Mouse (Mus musculus) heart, embryonic 11.5 days (tissue): ENCODE results near the gene Tpm4. TPM values are rescaled to one million over a fixed set of nuclear protein-coding genes. Genes with fewer than 3 reads are reported as not detected.
A peak's percentile ranks its signal among the peaks of the same experiment; 100 is the strongest.
"Not testable (repeated sequence)": the region's sequence is repeated elsewhere in the genome, so short reads cannot be mapped to it uniquely, and the experiment has no call there.

Experiments
- ATAC-seq: fragments of 200-750 bp; cut with Nextera tagmentation; replicated peaks from 2 replicates; pipeline ENCODE4 v1.8.0; 2017; ENCODE audit warnings: moderate library complexity; ENCODE audit not compliant: insufficient number of reproducible peaks, low FRiP score, low TSS enrichment
- H3K27ac ChIP-seq: fragments of 300-500 bp; sonication (generic); 2 replicates; pipeline ENCODE4 v1.5.1; 2014; ENCODE audit warnings: mild to moderate bottlenecking, low read depth, low read length
- H3K27me3 ChIP-seq: fragments of 300-500 bp; sonication (generic); 2 replicates; pipeline ENCODE4 v1.6.1; 2014; ENCODE audit warnings: mild to moderate bottlenecking, low read length, mixed read lengths; ENCODE audit not compliant: control insufficient read depth, insufficient read depth
- H3K36me3 ChIP-seq: fragments of 300-500 bp; sonication (generic); 2 replicates; pipeline ENCODE4 v1.6.1; 2014; ENCODE audit warnings: mild to moderate bottlenecking, low read length, moderate library complexity, mixed read lengths; ENCODE audit not compliant: control insufficient read depth, insufficient read depth
- H3K4me1 ChIP-seq: fragments of 300-500 bp; sonication (generic); 2 replicates; pipeline ENCODE4 v1.6.1; 2014; ENCODE audit warnings: low read length; ENCODE audit not compliant: control insufficient read depth, insufficient read depth
- H3K4me2 ChIP-seq: fragments of 300-500 bp; sonication (generic); 2 replicates; pipeline ENCODE4 v1.6.1; 2014; ENCODE audit warnings: mild to moderate bottlenecking, moderate library complexity
- H3K4me3 ChIP-seq: fragments of 300-500 bp; sonication (generic); 2 replicates; pipeline ENCODE4 v1.5.1; 2014; ENCODE audit warnings: low read depth, low read length
- H3K9ac ChIP-seq: fragments of 300-500 bp; sonication (generic); 2 replicates; pipeline ENCODE4 v1.6.1; 2014; ENCODE audit warnings: mild to moderate bottlenecking, low read depth, low read length, moderate library complexity
- H3K9me3 ChIP-seq: fragments of 300-500 bp; sonication (generic); replicated peaks from 2 replicates; pipeline ENCODE4 v1.6.1; 2016; ENCODE audit warnings: low read length; ENCODE audit not compliant: control insufficient read depth
- WGBS: fragments of 180-500 bp; shearing (Covaris S2); extraction: QIAGEN DNeasy Blood & Tissue Kit; methylation state at CpG from one replicate; pipeline ENCODE4 v1.1.7; 2014; ENCODE audit not compliant: insufficient replicate concordance; 5-methylcytosine and 5-hydroxymethylcytosine counted together
- polyA plus RNA-seq: library from polyadenylated mRNA; unstranded; fragments of >200 nt; fragmentation: Nextera tagmentation; extraction: Ambion mirVana; gene quantifications from 2 replicates; pipeline ENCODE4 v1.2.1, GENCODE M21; 2014

Tpm4 gene
- 405 and 429 TPM in 2 replicates for polyA plus RNA-seq

GRCm38 (mm10) chr8:72134756-72135445 is at the start of gene Tpm4:
TSS of gene Tpm4 (plus strand) at chr8:72134975.
- Histone ChIP-seq H3K27me3 (no peaks in the 10 kb centered on the region), H3K27ac (peak within 1 kb of the TSS; percentile 100), H3K4me1 (peaks cover 22% of the 10 kb centered on the region), H3K9ac (peak within 1 kb of the TSS; percentile 100), H3K36me3 (peaks cover 17% of the 10 kb centered on the region), H3K4me3 (peak within 1 kb of the TSS; percentile 91), H3K9me3 (no peaks in the 10 kb centered on the region), H3K4me2 (peak within 1 kb of the TSS; percentile 88)
- ATAC-seq: peak; percentile 85
- WGBS: 1% methylated on average over 49 of the region's 49 CpGs

- H3K27me3 ChIP-seq, H3K9me3 ChIP-seq, H3K4me1 ChIP-seq, ATAC-seq, H3K4me2 ChIP-seq, H3K9ac ChIP-seq, H3K36me3 ChIP-seq, H3K4me3 ChIP-seq, H3K27ac ChIP-seq: not testable (repeated sequence)
- WGBS: 80% methylated on average over 3 of the region's 3 CpGs
Measured at GRCm38 (mm10) chr8:72087611-72088010, 47.2 kb upstream of the Tpm4 start.

DNA sequence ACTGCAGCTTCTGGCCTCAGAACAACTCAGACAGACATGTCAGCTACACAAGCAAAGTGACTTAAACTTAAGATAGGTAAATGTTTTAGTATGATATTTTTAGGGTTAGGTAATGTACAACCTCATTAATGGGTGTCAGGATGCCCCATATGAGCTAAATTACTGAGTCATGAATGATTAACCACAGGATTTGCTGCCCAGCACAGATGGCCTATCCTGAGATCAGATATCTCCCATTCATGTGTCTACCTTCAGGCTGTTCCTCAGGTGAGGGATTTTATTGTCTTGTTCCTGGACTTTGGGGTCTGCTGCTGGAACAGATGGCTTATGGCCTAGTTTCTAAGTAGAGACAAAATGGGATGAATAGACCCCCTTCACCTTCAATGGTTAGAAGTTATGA is 38.1 kb upstream of the Tpm4 start:
- not testable (repeated sequence) for H3K9ac ChIP-seq, H3K27ac ChIP-seq, H3K9me3 ChIP-seq, H3K36me3 ChIP-seq, H3K27me3 ChIP-seq, H3K4me3 ChIP-seq, ATAC-seq, H3K4me2 ChIP-seq, H3K4me1 ChIP-seq

DNA sequence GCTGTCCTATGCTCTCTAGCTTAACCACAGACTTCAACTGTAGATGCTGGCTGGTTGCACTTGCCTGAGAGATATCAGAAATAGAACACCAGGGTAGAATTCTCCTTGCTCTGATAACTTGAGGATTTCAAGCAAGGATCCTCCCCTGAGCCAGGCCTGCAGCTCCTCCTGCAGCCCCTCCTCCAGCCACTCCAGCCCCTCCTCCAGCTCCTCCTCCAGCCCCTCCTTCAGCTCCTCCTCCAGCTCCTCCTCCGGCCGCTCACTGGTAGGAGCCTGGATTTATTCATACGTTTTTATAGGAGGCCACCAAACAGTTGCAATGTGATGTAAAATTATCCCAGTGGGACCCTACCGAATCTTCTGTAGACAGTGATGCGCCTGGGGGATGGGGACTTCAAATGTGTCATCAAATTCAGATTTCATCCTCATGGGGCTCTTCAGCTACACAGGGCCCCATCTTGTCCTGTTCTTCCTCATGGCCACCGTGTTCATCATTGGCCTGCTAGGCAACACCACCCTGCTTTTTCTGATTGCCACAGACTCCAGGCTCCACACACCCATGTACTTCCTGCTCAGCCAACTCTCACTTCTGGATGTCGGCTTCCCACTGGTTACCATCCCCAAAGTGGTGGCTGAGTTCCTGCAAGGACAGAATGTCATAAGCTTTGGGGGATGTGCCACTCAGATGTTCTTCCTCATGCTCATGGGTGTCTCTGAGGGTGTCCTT is 35.2 kb upstream of the Tpm4 start:
- not testable (repeated sequence) for ATAC-seq, H3K4me1 ChIP-seq, H3K9ac ChIP-seq, H3K36me3 ChIP-seq, H3K4me3 ChIP-seq, H3K4me2 ChIP-seq, H3K9me3 ChIP-seq, H3K27me3 ChIP-seq, H3K27ac ChIP-seq
- WGBS: 55% methylated on average over 6 of the region's 7 CpGs

- Histone ChIP-seq H3K4me3 (no peak overlapping the region), H3K27me3 (no peaks in the 10 kb centered on the region), H3K36me3 (no peaks in the 10 kb centered on the region), H3K4me2 (no peak overlapping the region), H3K4me1 (no peaks in the 10 kb centered on the region), H3K27ac (no peak overlapping the region), H3K9ac (no peak overlapping the region), H3K9me3 (no peaks in the 10 kb centered on the region)
- no peak for ATAC-seq
- WGBS: 21% methylated on average over 4 of the region's 4 CpGs
Measured at GRCm38 (mm10) chr8:72105165-72105564, 29.6 kb upstream of the Tpm4 start.

DNA sequence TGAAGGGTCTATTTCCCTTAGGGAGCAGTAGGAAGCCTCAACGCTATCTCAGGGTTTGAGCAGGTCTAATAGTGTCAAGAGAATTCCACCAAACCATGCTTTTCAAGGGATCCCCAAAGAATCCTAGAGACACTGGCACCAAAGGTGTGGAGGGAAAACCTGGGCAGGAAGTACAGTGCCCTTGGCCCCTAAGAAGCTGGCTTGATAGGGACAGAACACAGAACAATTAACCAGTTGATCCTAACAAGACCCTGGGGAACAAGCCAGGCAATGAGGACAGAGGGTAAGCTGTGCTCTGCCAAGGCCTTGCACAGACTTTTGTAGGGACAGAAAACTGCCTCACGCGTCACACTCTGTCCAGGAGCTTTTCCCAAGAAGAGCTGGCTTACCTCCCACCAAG is 28.0 kb upstream of the Tpm4 start, which contains the start of gene Olfr374:
Olfr374 (plus strand) TSS at position 301 of the 400 bp plus-strand sequence.
- Histone ChIP-seq H3K27me3 (no peaks in the 10 kb centered on the region), H3K4me3 (no peak within 1 kb of the TSS), H3K9ac (no peak within 1 kb of the TSS), H3K27ac (no peak within 1 kb of the TSS), H3K4me1 (no peaks in the 10 kb centered on the region), H3K9me3 (no peaks in the 10 kb centered on the region), H3K4me2 (no peak within 1 kb of the TSS), H3K36me3 (no peaks in the 10 kb centered on the region)
- 82% methylated on average over 3 of the region's 3 CpGs for WGBS
- no peak for ATAC-seq

- Histone ChIP-seq H3K36me3 (no peaks in the 10 kb centered on the region), H3K27me3 (no peaks in the 10 kb centered on the region), H3K4me1 (no peaks in the 10 kb centered on the region), H3K9ac (no peak overlapping the region), H3K4me2 (no peak overlapping the region), H3K4me3 (no peak overlapping the region), H3K27ac (no peak overlapping the region), H3K9me3 (no peaks in the 10 kb centered on the region)
- WGBS: 68% methylated on average over 6 of the region's 6 CpGs
- no peak for ATAC-seq
Measured at GRCm38 (mm10) chr8:72110876-72111275, 23.9 kb upstream of the Tpm4 start.

GRCm38 (mm10) chr8:72112486-72112885 is 22.3 kb upstream of the Tpm4 start:
- Histone ChIP-seq H3K27ac (no peak overlapping the region), H3K4me2 (no peak overlapping the region), H3K27me3 (no peaks in the 10 kb centered on the region), H3K4me1 (no peaks in the 10 kb centered on the region), H3K9me3 (no peaks in the 10 kb centered on the region), H3K9ac (no peak overlapping the region), H3K4me3 (no peak overlapping the region), H3K36me3 (no peaks in the 10 kb centered on the region)
- 57% methylated on average over 3 of the region's 3 CpGs for WGBS
- no peak for ATAC-seq

DNA sequence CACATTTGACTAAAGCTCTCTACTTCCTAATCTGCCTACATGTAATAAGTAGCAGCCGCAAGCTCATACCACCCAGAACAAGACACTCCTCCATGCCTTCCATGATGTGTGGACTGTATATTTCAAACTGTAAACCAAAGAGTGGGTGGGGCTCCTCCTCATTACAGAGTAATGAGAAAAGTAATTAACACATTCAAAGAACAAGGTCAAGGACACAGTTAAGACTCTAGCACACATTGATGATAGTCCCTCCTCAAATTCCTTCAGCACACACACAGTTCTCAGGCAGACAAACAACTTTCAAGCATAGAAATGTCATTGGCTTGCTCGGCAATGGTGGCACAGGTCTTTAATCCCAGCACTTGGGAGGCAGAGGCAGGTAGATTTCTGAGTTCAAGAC is 19.6 kb upstream of the Tpm4 start:
- H3K9me3 ChIP-seq: no peaks in the 10 kb centered on the region
- H3K4me3 ChIP-seq: no peak overlapping the region
- no peaks in the 10 kb centered on the region for H3K27me3 ChIP-seq
- no peak overlapping the region for H3K27ac ChIP-seq
- ATAC-seq: no peak
- 79% methylated on average over 2 of the region's 2 CpGs for WGBS
- H3K9ac ChIP-seq: no peak overlapping the region
- no peaks in the 10 kb centered on the region for H3K36me3 ChIP-seq
- H3K4me1 ChIP-seq: no peaks in the 10 kb centered on the region
- no peak overlapping the region for H3K4me2 ChIP-seq
